Mouse (Mus musculus): ENCODE results near the gene Kcnab1.

The Kcnab1 gene

DNA sequence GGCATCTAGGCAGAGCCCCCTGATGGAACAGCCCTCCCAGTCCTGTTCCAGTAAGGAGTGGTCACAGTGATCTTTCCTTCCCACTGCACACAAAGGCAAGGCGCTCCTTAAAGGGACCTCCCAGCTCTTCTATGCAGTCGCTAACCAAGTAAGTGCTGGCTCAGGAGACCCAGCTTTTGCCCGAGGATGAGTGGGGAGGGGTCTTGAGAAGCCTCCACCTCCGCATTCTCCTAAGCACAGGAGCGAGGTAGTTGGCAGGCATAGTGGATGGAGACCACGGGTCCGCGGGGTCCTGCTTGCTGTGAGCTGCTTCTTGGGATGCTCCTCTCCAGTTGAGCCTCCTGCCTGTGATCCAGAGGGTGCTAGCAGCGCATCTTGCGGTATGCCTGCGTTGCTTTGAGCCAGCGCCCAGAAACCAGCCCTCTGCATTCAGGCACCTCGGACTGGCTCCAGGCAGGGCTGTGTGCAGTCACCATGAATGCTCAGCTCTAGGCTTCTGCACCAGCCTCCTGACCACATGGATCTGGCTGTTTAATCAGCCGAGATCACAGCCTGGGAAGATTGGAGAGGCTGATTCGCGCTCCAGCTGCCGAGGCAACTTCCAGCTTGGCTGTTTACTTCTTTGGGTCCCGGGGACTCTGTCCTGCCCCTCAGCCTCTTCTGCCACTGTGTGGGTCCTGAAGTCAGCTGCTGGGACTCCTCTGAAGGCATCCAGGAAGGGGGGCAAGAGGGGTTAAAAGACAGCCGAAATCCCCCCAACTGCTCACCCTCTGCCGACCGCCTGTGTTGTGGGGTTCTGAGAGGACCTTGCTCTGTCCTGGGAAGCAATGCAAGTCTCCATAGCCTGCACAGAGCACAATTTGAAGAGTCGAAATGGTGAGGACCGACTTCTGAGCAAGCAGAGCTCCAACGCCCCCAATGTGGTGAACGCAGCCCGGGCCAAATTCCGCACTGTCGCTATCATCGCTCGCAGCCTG, at the start of gene Kcnab1:
TSS of gene Kcnab1 (plus strand) at position 440 of the 977 bp plus-strand sequence.
- DNase-seq (ENCODE audit: low spot score in 2 of 2), result peak; percentile 48 to 65

DNA sequence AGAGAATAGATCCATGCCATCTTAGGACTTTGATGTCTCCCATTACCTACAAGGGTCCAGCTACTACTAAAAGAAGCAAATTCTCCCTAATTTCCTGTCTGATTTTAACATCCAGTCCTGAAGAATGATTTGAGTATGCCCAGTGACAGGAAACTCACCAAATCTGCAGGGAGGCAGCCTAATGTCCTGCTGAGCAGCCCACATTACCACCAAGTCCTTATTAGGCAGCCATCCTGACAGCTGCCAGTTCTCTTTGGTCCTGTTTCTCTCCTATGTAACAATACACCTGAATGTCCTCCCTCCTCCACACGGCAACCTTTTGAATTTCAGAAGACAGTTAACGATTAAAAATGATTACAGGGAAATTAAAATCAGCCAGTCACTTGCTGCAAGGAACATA, 20.9 kb upstream of the Kcnab1 start:
- DNase-seq (ENCODE audit: low spot score in 2 of 2), result no peak

GRCm38 (mm10) chr3:65104117-65104516, 5.1 kb upstream of the Kcnab1 start:
- DNase-seq (ENCODE audit: low spot score in 2 of 2), result no peak

- DNase-seq (ENCODE audit: low spot score in 2 of 2), result no peak
Observed at GRCm38 (mm10) chr3:65110190-65110589, 1.0 kb downstream of the Kcnab1 start.

DNA sequence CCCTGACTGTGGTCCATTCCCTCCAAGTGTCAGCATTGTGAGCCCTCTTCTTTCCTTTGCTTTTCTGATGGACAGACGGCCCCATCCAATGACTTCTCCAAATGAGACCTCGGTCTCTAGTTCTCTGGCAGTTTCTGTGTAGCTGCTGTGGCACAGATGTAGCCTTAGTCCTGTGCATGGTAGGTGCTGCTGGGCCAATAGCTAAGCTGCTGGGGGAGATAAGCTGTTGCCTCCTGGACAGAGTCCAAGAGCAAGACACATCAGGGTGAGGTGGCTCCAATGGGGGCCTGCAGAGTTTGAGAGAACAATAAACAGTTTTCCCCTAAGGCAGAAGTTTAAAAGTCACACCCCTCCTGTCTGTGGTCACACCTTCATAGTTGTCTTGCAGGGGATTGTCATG, 2.0 kb downstream of the Kcnab1 start:
- no peak for DNase-seq (ENCODE audit: low spot score in 2 of 2)

GRCm38 (mm10) chr3:65115164-65115563, 6.0 kb downstream of the Kcnab1 start:
- peak; percentile 57 to 67 for DNase-seq (ENCODE audit: low spot score in 2 of 2)

GRCm38 (mm10) chr3:65116958-65117357, 7.8 kb downstream of the Kcnab1 start:
- DNase-seq (ENCODE audit: low spot score in 2 of 2), result no peak

DNA sequence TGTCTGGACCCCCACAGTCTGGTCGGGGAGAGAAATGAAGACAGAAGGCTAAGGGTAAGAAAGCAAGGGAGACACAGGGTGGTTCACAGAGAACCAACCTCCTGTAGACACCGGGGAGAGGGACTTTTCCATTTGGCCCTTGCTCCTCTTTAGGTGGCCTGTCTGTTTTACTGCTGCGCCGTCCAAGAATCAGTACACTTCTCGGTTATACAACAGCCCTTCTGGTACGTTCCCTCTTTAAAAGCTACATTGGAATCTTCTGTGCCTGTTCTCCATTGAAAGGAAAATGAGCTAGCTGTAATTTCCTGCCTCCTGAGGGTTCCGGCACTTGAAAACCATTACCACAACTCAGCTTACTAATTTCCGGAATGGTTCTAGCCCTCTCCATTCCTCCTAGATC, 8.2 kb downstream of the Kcnab1 start:
- DNase-seq (ENCODE audit: low spot score in 2 of 2), result no peak

- peak; percentile 45 to 86 for DNase-seq (ENCODE audit: low spot score in 2 of 2)
Observed at GRCm38 (mm10) chr3:65124975-65125374, 15.8 kb downstream of the Kcnab1 start.

GRCm38 (mm10) chr3:65129625-65130024, 20.4 kb downstream of the Kcnab1 start:
- no peak for DNase-seq (ENCODE audit: low spot score in 2 of 2)

- DNase-seq (ENCODE audit: low spot score in 2 of 2), result no peak
Observed at GRCm38 (mm10) chr3:65134931-65135330, 25.7 kb downstream of the Kcnab1 start.

DNA sequence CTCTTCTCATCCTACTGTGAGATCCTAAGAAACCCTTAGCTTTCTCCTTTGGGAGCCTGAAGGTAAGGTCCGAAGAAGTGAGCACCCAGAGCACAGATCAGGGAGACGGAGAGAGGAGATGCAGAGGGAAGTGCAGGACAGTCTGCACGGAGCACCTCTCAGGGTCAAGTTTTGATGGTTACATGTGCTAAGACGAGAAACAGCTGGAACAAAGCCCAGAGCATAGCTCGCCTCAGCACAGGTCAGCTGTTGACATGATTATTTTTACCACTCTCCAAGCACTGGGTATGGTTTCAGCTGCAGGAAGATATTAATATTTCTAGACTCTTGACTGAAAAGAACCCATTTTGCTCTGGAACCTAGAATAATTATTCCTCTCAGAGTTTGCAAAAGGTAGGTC, 27.7 kb downstream of the Kcnab1 start:
- no peak for DNase-seq (ENCODE audit: low spot score in 2 of 2)

GRCm38 (mm10) chr3:65138739-65139138, 29.6 kb downstream of the Kcnab1 start:
- DNase-seq (ENCODE audit: low spot score in 2 of 2), result no peak

DNA sequence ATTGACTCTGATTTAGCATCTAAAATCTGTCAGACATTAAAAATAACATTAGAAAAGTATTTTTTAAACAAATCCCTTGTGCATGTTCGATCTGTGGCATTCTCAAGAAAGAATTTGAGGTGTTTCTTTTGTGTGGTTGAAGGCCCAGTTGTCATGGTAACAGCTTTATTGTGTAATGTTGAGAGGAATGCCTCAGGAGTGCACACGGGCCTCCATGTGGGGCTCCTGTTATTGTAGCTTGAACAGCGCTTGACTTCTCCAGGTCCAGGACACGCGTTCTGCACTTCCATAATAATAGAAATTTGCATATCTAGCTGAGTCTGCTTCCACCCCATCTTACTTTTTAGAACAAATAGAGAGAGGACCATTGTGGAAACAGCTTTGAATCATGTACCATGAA, 36.0 kb downstream of the Kcnab1 start:
- DNase-seq (ENCODE audit: low spot score in 2 of 2), result no peak

- DNase-seq (ENCODE audit: low spot score in 2 of 2), result no peak
Observed at GRCm38 (mm10) chr3:65151808-65152207, 42.6 kb downstream of the Kcnab1 start.

- DNase-seq (ENCODE audit: low spot score in 2 of 2), result no peak
Observed at GRCm38 (mm10) chr3:65172964-65173363, 63.8 kb downstream of the Kcnab1 start.

DNA sequence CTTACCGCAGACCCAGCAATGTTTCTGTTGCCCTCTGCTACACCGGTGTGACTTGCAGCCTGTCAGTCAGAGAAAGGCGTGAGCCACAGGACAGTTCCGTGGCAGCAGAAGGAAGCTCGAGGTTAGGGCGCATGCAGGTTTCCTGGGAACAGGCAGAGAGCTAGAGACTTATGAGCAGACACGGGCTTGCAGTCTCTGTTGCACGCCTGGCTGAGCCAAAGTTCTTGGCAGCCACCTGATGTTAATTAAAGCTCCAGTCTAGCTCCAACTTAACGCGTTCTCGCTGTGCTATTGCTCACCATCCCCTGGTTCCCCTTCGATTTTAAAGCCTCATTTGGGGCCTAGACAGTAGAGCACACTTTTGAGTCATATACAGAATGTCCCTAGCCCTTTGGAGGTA, 65.4 kb downstream of the Kcnab1 start:
- peak; percentile 28 to 51 for DNase-seq (ENCODE audit: low spot score in 2 of 2)

DNA sequence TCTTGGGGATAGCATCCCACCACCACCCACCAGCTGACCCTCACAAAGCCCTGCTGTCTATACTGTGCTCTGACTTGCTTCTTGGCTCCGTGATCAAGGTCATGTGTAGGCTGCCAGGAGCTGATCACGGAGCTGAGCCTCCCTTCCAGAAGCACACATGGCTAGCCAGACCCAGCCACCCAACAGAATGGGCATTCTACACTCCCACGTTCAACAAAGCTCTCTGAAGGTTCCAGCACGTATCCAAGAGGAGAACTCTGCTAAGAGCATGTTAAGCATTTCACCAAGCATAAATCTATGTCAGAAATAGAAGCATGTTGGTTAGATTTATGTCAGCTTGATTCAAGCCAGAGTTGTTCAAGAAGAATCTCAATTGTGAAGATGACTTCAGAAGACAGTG, 66.6 kb downstream of the Kcnab1 start:
- DNase-seq (ENCODE audit: low spot score in 2 of 2), result peak; percentile 25 to 40

DNA sequence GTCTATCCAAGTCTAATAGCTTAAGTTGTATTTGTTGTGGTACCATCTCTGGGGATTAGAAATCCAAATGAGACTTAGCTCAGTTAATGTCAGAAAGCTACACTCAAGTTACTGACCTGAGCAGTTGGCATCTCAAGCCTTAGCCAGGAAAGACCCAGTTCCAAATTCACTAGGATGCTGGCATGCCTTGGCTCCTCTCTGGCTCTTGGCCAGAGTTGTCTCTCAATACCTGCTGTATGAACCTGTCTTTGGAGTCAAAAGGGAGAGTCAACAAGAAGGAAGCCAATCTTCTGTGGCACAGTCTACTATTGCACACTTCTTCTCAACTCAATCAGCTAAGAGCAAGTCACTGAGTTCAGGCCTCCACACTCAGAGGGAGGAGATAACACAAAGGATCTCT, 67.7 kb downstream of the Kcnab1 start:
- no peak for DNase-seq (ENCODE audit: low spot score in 2 of 2)

GRCm38 (mm10) chr3:65187833-65188698, 78.9 kb downstream of the Kcnab1 start:
- DNase-seq (ENCODE audit: low spot score in 2 of 2), result no peak

DNA sequence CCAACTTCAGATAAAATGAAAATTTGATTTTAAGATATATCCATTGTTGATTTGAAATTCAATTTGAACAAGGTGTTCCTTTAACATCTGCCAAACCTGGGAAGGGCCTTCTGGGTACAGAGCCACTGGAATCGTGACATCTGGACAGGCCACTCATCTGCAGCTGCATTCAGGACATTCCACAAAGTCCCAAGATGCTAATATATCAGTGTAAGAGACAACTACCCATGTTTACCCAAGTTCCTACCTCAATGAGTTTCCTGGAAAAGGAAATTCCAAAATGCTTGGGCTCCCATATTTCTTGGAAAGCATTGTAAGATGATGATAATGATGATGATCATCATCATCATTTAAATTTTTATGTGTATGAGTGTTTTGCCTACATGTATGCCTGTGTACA, 91.4 kb downstream of the Kcnab1 start:
- no peak for DNase-seq (ENCODE audit: low spot score in 2 of 2)

GRCm38 (mm10) chr3:65203361-65204117, 94.4 kb downstream of the Kcnab1 start:
- DNase-seq (ENCODE audit: low spot score in 2 of 2), result no peak
